Mouse (Mus musculus) fibroblast of lung, adult 2 months (primary cell): Measurements from ENCODE around the gene Mmp19.
"Not testable (repeated sequence)": the region's sequence is repeated elsewhere in the genome, so short reads cannot be mapped to it uniquely, and the experiment has no call there.

Source experiments
- DNase-seq: peaks from one replicate; pipeline ENCODE4 v3.0.0-alpha.2; 2011; ENCODE audit warnings: low read depth

Gene Mmp19

GRCm38 (mm10) chr10:128801981-128802495 lies 11.3 kb downstream of the Mmp19 start:
- no peak for DNase-seq

- DNase-seq, result no peak
These were observed 12.2 kb downstream of the Mmp19 start for GRCm38 (mm10) chr10:128802956-128803355.

- no peak for DNase-seq
These were observed 12.7 kb downstream of the Mmp19 start for GRCm38 (mm10) chr10:128803361-128803760.

- peak; percentile 61 for DNase-seq
These were observed 13.1 kb downstream of the Mmp19 start, which contains the start of gene Dnajc14 for GRCm38 (mm10) chr10:128803771-128804270. Dnajc14 (plus strand) TSS chr10:128804062.

- no peak for DNase-seq
These were observed 13.8 kb downstream of the Mmp19 start, which contains the start of gene Tmem198b for GRCm38 (mm10) chr10:128804271-128805091. Tmem198b (minus strand) TSS chr10:128804370.

GRCm38 (mm10) chr10:128805092-128806000 lies 14.6 kb downstream of the Mmp19 start:
- peak; percentile 94 for DNase-seq

GRCm38 (mm10) chr10:128806086-128806485 lies 15.4 kb downstream of the Mmp19 start:
- DNase-seq, result no peak

GRCm38 (mm10) chr10:128807018-128807417 lies 16.3 kb downstream of the Mmp19 start:
- DNase-seq, result no peak

- DNase-seq, result no peak
These were observed 26.3 kb downstream of the Mmp19 start, which contains the start of gene Sarnp for GRCm38 (mm10) chr10:128817033-128817432. Sarnp (plus strand) TSS chr10:128817333.

GRCm38 (mm10) chr10:128820217-128820616 lies 29.5 kb downstream of the Mmp19 start:
- no peak for DNase-seq

GRCm38 (mm10) chr10:128821358-128822056 lies 30.8 kb downstream of the Mmp19 start, which contains the start of gene Ormdl2:
Ormdl2 (minus strand) TSS chr10:128821645.
- DNase-seq, result peak; percentile 99

- no peak for DNase-seq
These were observed 31.4 kb downstream of the Mmp19 start for GRCm38 (mm10) chr10:128822135-128822534.

GRCm38 (mm10) chr10:128823087-128823486 lies 32.4 kb downstream of the Mmp19 start:
- not testable (repeated sequence) for DNase-seq

- DNase-seq, result no peak
These were observed 33.1 kb downstream of the Mmp19 start for GRCm38 (mm10) chr10:128823821-128824220.

- DNase-seq, result no peak
These were observed 46.7 kb downstream of the Mmp19 start for GRCm38 (mm10) chr10:128837400-128837799.

GRCm38 (mm10) chr10:128839434-128839833 lies 48.7 kb downstream of the Mmp19 start:
- DNase-seq, result no peak

GRCm38 (mm10) chr10:128840612-128841011 lies 49.9 kb downstream of the Mmp19 start:
- no peak for DNase-seq

GRCm38 (mm10) chr10:128843260-128843659 lies 52.5 kb downstream of the Mmp19 start:
- DNase-seq, result no peak

- no peak for DNase-seq
These were observed 54.8 kb downstream of the Mmp19 start for GRCm38 (mm10) chr10:128845516-128845915.

- DNase-seq, result no peak
These were observed 56.0 kb downstream of the Mmp19 start for GRCm38 (mm10) chr10:128846664-128847063.

- no peak for DNase-seq
These were observed 57.7 kb downstream of the Mmp19 start for GRCm38 (mm10) chr10:128848426-128848825.
